Mouse (Mus musculus): ENCODE data around the gene Mrgprb5. TPM values are rescaled to one million over a fixed set of nuclear protein-coding genes. Genes with fewer than 3 reads are reported as not detected.

Gene Mrgprb5
- polyA plus RNA-seq, 1 experiment = not detected

GRCm38 (mm10) chr7:48123806-48124205 lies 45.0 kb downstream of the Mrgprb5 start:
- Histone ChIP-seq H3K27me3 (ENCODE audit: control insufficient read depth, insufficient read depth, low read length) (no peaks in the 10 kb centered on the region), H3K36me3 (ENCODE audit: control insufficient read depth, insufficient read depth, low read length) (no peaks in the 10 kb centered on the region), H3K4me3 (ENCODE audit: control insufficient read depth, low read depth, low read length) (no peak overlapping the region), H3K4me1 (ENCODE audit: control insufficient read depth, insufficient read depth, low read length) (no peaks in the 10 kb centered on the region), H3K27ac (ENCODE audit: control insufficient read depth, insufficient read depth, low read depth, low read length) (no peak overlapping the region)
- TF ChIP-seq CTCF (IDR thresholded peaks at IDR 0.05; ENCODE audit: control insufficient read depth, insufficient read depth, insufficient replicate concordance, low read depth, low read length) (no peak), POLR2A (IDR thresholded peaks at IDR 0.05; ENCODE audit: control insufficient read depth, low read depth, low read length) (no peak)

Other genes with a start within 250 kb of the Mrgprb5 start
- gene Mrgpra4, start 186.9 kb downstream of the Mrgprb5 start, polyA plus RNA-seq (2012; rRNA removed) = not detected in 2 replicates
- not detected in 2 replicates for gene Mrgprx1, start 141.4 kb downstream of the Mrgprb5 start, polyA plus RNA-seq (2012; rRNA removed)
- gene Mrgprb4, start 30.3 kb upstream of the Mrgprb5 start, polyA plus RNA-seq (2012; rRNA removed) = not detected in 2 replicates
- 0.18 and 0.42 TPM in 2 replicates for gene Mrgprb8, start 219.5 kb upstream of the Mrgprb5 start, polyA plus RNA-seq (2012; rRNA removed)

Data from testis, adult 2 months (tissue).